Mouse (Mus musculus): ENCODE measurements around the gene Syne4.

- TF ChIP-seq CTCF (IDR thresholded peaks at IDR 0.05; ENCODE audit: low read depth, low read length) (no peak), POLR2A (IDR thresholded peaks at IDR 0.05; ENCODE audit: insufficient read depth, low read length) (no peak), EP300 (IDR thresholded peaks at IDR 0.05; ENCODE audit: insufficient read depth, low read depth, low read length) (no peak)
Measured at GRCm38 (mm10) chr7:30294296-30294695, 20.3 kb upstream of the Syne4 start.
